Mouse (Mus musculus) midbrain, postnatal 0 days (tissue): ENCODE results near the gene Dnajb6. TPM values are rescaled to one million over a fixed set of nuclear protein-coding genes. Genes with fewer than 3 reads are reported as not detected.
"Not testable (repeated sequence)": the region's sequence is repeated elsewhere in the genome, so short reads cannot be mapped to it uniquely, and the experiment has no call there.

ENCODE experiments used
- ATAC-seq: fragments of 200-750 bp; cut with Nextera tagmentation; 2 replicates; pipeline ENCODE4 v1.8.0; 2017; ENCODE audit warnings: moderate number of reproducible peaks, mild to moderate bottlenecking, moderate TSS enrichment, moderate library complexity; ENCODE audit not compliant: low FRiP score
- DNase-seq: peaks from one replicate; pipeline ENCODE4 v3.0.0-alpha.2; 2015; ENCODE audit warnings: low spot score
- H3K27ac ChIP-seq: fragments of 300-500 bp; sonication (generic); 2 replicates; pipeline ENCODE4 v1.5.1; 2014; ENCODE audit warnings: low read depth, mild to moderate bottlenecking, low read length, mixed read lengths
- H3K27me3 ChIP-seq: fragments of 300-500 bp; sonication (generic); 2 replicates; pipeline ENCODE4 v1.6.1; 2014; ENCODE audit warnings: low read length, control low read depth, mixed read lengths; ENCODE audit not compliant: insufficient read depth
- H3K36me3 ChIP-seq: fragments of 300-500 bp; sonication (generic); 2 replicates; pipeline ENCODE4 v1.6.1; 2014; ENCODE audit warnings: low read length, control low read depth, mixed read lengths; ENCODE audit not compliant: insufficient read depth
- H3K4me1 ChIP-seq: fragments of 300-500 bp; sonication (generic); 2 replicates; pipeline ENCODE4 v1.6.1; 2014; ENCODE audit warnings: mild to moderate bottlenecking, control low read depth, antibody characterized with exemption, low read length, mixed read lengths; ENCODE audit not compliant: insufficient read depth
- H3K4me2 ChIP-seq: fragments of 300-500 bp; sonication (generic); 2 replicates; pipeline ENCODE4 v1.6.1; 2014; ENCODE audit warnings: low read depth, mild to moderate bottlenecking, low read length, mixed read lengths; ENCODE audit not compliant: poor library complexity, severe bottlenecking
- H3K4me3 ChIP-seq: fragments of 300-500 bp; sonication (generic); 2 replicates; pipeline ENCODE4 v1.5.1; 2014; ENCODE audit warnings: low read depth, mild to moderate bottlenecking, low read length, moderate library complexity
- H3K9ac ChIP-seq: fragments of 300-500 bp; sonication (generic); replicated peaks from 2 replicates; pipeline ENCODE4 v1.6.1; 2014; ENCODE audit warnings: mild to moderate bottlenecking, low read length, moderate library complexity, mixed read lengths; ENCODE audit not compliant: poor library complexity, severe bottlenecking
- H3K9me3 ChIP-seq: fragments of 300-500 bp; sonication (generic); 2 replicates; pipeline ENCODE4 v1.6.1; 2016; ENCODE audit warnings: low read length, control low read depth
- CTCF ChIP-seq: IDR thresholded peaks from 2 replicates; pipeline ENCODE4 v1.5.1; 2016; ENCODE audit warnings: antibody characterized with exemption, mild to moderate bottlenecking
- WGBS: fragments of 180-500 bp; shearing (Covaris S2); extraction: QIAGEN DNeasy Blood & Tissue Kit; methylation state at CpG from one replicate; pipeline ENCODE4 v1.1.7; 2014; 5-methylcytosine and 5-hydroxymethylcytosine counted together
- polyA plus RNA-seq: library from polyadenylated mRNA; unstranded; fragments of >200 nt; fragmentation: Nextera tagmentation; extraction: Ambion mirVana; gene quantifications from 2 replicates; pipeline ENCODE4 v1.2.1, GENCODE M21; 2015
- total RNA-seq: library from RNA; depleted of rRNA; stranded (reverse); fragments of >200 nt; gene quantifications from 2 replicates; pipeline ENCODE4 v1.2.3, GENCODE M21; 2014

Gene Dnajb6
- total and polyA plus RNA-seq, 2 experiments from 2014 or later: 183 to 362 TPM

DNA sequence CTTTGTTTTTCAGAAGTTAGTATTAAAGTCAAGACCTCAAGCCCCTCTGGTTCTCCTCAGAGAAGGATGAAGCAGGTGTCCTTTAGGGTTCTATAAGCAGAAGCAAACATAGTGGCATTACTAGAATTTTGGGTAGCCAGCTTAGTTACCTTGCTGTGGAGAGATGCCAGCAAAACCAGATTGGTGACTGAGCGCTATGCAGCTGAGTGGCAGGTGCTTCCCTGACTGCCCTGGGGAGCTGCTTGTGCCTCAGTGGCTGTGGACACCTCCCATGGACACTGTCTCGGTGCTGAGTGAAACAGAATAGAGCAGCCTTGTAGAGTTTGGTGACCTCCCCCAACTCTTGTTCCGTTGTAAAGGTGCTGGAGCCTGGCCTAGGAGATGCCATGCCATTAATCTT is 46.8 kb downstream of the Dnajb6 start:
- no peak overlapping the region for H3K4me3 ChIP-seq
- H3K27ac ChIP-seq: no peak overlapping the region
- no peak for TF ChIP-seq CTCF
- peaks cover 13% of the 10 kb centered on the region; the same call in 1 of the 2 replicates for H3K36me3 ChIP-seq
- H3K4me1 ChIP-seq: no peaks in the 10 kb centered on the region
- no peak overlapping the region for H3K4me2 ChIP-seq
- DNase-seq (no peak), ATAC-seq (no peak)
- no peak overlapping the region for H3K9ac ChIP-seq
- no peaks in the 10 kb centered on the region for H3K9me3 ChIP-seq
- WGBS: 96% methylated on average over 3 of the region's 3 CpGs
- no peaks in the 10 kb centered on the region for H3K27me3 ChIP-seq

DNA sequence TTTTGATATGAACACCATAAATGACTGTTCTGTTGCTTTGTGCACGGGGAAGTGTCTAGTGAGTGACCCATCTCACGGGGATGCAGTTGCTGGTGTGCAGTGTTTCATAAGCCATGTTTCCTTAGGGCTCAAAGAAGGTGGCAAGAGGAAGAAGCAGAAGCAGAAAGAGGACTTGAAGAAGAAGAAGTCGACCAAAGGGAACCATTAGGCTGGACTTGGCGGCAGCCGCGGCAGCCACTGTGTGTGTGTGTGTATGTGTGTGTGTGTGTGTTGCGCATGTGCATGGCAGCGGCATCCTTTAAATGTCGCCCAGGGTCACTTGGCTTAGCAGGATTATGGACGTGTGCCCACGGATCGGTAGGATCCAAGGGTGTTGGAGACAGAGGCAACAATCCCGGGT is 49.4 kb downstream of the Dnajb6 start:
- ATAC-seq, DNase-seq, H3K4me3 ChIP-seq, H3K27ac ChIP-seq, H3K9ac ChIP-seq, H3K9me3 ChIP-seq, H3K4me2 ChIP-seq, H3K4me1 ChIP-seq, H3K27me3 ChIP-seq: not testable (repeated sequence)
- 92% methylated on average over 9 of the region's 13 CpGs for WGBS
- H3K36me3 ChIP-seq: peaks cover 13% of the 10 kb centered on the region; the same call in 1 of the 2 replicates

DNA sequence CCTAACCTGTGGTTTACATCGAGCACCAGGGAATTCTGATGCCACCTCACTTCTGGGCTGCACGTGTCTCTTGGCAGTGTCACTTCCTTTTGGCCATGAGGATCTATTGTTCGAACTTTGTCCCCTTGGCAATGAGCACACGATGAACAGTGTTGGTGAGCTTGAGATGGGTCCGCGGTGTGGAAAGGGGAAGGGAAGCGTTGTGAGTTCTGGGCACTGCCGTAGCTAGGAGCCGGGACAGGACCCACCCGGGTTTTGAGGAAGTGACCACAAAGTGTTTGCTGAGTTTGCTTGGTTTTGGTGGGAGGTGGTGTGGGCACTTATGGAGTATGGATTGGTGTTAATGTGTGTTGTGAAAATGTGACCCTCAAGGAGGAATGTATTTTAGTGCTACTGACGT is 50.5 kb downstream of the Dnajb6 start:
- H3K36me3 ChIP-seq: peaks cover 13% of the 10 kb centered on the region; the same call in 1 of the 2 replicates
- not testable (repeated sequence) for H3K4me1 ChIP-seq, H3K4me3 ChIP-seq, H3K27me3 ChIP-seq, H3K27ac ChIP-seq, H3K9ac ChIP-seq, ATAC-seq, H3K9me3 ChIP-seq, H3K4me2 ChIP-seq, DNase-seq
- 94% methylated on average over 1 of the region's 11 CpGs for WGBS

DNA sequence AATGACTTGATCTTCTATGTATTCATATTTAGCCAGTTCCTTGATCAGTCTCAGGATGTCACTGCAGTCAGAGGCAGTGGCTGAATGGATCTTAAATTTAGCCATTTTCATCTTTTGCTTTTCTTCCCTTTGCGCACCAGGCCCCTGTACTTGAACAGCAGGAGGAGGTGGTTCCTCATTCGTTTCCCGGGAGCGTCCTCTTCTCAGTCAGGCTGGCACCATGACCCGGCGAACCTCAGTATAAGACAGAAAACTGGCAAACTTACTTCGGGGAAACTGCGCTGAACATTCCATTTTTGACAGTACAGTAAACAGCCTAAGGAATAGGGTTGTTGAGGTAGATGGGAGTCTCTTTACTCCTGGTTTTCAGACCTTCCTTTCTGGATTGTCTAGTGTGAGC is 59.4 kb downstream of the Dnajb6 start:
- WGBS: 97% methylated on average over 5 of the region's 8 CpGs
- not testable (repeated sequence) for H3K9me3 ChIP-seq, H3K9ac ChIP-seq, DNase-seq, H3K27me3 ChIP-seq, H3K4me1 ChIP-seq, H3K4me3 ChIP-seq, ATAC-seq, H3K4me2 ChIP-seq, H3K36me3 ChIP-seq, H3K27ac ChIP-seq

DNA sequence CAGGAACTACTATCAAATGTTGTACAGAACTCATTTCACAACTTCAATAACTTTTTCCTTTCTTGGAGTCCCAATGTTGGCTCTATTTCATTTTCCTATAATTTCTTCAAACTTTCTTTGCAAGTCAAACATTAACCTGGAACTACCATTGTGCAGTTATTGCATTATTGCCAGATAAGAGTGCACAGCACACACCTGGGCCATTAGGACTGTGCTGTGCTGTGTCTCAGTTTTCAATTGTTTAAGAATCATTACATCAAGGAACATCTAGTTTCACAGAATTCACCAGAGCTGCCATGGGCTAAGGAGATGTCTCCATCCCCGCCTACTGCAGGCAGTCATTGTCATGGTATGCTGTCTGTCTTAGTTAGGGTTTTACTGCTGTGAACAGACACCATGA is 73.5 kb downstream of the Dnajb6 start:
- H3K27ac ChIP-seq: no peak overlapping the region
- 88% methylated on average over 1 of the region's 1 CpGs for WGBS
- ATAC-seq: no peak
- no peak for DNase-seq
- H3K4me2 ChIP-seq: no peak overlapping the region
- no peaks in the 10 kb centered on the region for H3K27me3 ChIP-seq
- H3K9ac ChIP-seq: no peak overlapping the region
- H3K4me1 ChIP-seq: no peaks in the 10 kb centered on the region
- no peaks in the 10 kb centered on the region for H3K36me3 ChIP-seq
- no peak overlapping the region for H3K4me3 ChIP-seq
- no peaks in the 10 kb centered on the region for H3K9me3 ChIP-seq
- no peak for TF ChIP-seq CTCF

- not testable (repeated sequence) for H3K27me3 ChIP-seq, DNase-seq, H3K9me3 ChIP-seq, H3K4me1 ChIP-seq, H3K27ac ChIP-seq, H3K36me3 ChIP-seq, ATAC-seq, H3K9ac ChIP-seq, H3K4me3 ChIP-seq, H3K4me2 ChIP-seq
- WGBS: 59% methylated on average over 7 of the region's 7 CpGs
These were observed 76.0 kb downstream of the Dnajb6 start for GRCm38 (mm10) chr5:29811377-29811921.
